Mouse (Mus musculus) cerebellum, adult 11 months (tissue): ENCODE measurements at regions not wholly inside any gene's neighbourhood (a gene's known extent, or its start where the extent isn't known, plus 50 kb on each side); places are given as distances from the start of the nearest gene placed in this dataset.

Experiments
- DNase-seq: peaks from one replicate; pipeline ENCODE4 v3.0.0; 2022

DNA sequence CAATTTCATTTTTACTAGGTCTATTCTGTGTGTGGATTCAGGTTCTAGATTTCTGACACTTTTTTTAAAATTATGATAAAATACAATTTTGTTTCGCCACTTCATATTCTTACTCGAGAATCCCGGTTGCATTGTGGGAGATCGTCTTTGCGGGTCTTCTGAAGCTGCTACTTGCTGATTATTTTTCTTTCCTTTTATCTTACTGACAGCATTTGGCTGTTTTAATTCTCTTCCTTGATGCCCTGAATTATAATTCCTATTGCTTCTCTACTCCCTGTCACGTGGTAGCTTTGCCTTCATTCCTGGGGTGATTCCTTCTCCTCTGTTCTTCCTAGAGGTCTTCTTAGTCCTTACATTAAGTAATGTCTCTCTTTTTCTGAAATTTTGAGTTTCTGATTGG lies 193.8 kb upstream of the Tent5a start:
- no peak for DNase-seq

DNA sequence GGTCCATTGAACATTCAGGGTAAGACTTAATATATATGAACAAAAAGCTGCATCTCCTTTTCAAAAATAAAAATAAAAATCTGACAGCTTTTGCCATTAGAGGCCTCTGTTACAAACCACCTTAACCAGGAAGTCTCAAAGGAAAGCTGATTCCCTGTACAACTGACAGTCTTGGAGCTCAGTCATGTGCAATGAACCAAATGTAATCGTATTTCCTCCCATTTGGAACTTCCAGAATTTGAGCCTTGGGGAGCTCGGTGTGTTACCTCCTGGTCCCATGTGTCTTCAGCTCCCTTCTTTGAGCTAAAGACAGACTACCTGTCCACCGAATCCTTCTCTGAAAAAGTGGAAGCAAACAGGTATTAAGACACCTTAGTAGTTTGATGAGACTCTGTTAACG lies 171.9 kb upstream of the Tent5a start:
- DNase-seq, result no peak

DNA sequence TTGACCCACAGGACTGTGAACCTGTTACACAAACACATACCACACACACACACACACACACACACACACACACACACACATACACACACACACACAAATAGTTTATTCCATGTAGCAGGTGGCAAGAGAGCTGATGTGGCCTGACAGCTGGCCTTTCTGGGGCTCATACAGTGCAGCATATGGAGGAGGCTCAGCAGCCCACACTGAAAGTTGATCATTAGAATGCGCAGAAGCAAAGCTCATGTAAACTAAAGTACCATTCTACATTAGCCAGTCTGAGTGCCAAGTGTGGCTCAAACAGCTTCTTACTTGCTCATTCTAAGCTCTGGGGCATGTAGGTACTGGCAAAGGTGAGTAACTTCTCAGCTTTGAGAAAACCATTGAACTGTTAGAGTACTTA lies 170.2 kb upstream of the Tent5a start:
- no peak for DNase-seq

DNA sequence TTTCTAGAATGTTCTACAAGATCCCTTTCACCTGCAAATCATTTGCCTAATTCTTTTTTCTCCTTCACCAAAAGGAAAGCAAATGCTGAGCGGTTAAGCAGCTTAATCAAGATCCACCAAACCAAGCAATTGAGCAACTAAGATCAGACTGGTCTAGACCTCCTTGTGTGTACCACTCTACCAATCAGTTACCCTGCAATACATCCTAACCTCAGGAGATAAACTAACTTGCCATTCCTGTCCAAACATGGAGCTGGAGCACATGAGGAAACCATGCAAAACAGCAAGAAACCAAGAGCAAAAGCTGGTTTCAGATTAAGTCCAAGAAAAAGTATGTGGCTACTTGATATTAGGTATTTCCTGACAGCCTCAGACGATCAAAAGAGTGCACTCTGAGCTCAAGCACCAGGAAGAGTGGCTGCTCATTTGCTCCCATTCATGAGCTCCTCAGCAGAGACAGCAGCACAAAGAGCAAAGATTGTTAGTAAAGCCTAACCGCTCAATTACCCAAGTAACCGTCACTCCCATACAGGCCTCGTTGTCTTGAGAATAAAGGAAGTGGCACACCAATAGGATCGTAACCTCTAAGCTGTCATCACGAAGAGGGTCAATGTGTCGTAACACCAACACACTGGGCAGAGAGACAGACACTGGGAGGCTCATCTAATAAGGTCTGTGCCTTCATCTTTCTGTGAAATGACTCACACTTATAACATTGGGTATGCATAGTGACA lies 169.5 kb upstream of the Tent5a start:
- DNase-seq, result no peak

DNA sequence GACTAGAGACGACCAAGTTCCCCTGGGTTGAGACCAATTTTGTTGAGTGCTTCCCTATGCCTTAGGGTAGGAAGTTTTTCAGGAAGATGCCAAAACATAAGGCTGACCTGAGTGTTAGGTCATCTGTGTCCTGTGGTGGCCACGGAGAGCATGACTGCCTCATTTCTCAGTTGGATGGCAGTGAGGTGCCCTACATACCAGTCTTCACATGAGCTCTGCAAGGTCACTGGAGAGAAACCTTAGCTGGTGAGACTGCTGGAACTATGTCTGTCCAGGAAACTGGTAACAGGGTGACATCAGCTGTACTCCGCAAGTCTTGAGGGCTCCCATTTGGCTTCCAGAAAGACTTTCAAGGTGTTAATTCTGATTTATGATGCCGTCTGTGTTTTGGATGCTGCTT lies 167.9 kb upstream of the Tent5a start:
- no peak for DNase-seq

DNA sequence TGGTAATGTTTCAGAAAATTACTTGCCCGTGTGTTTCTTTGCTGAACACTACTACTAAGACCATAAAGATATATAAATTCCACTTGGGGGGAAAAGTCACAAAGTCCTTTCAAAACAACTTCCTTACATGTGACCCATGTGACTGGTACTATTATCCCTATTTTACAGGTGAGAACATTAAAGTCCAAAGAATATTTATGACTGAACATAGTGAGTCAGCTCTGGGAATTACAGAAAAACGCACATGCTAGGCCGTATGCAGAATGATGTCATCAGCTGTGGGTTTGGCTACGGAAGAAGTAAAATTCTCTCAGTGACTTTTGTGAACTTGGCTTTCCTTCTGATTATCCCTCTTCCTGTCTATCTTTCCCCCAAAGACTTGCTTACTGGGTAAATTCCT lies 166.6 kb upstream of the Tent5a start:
- no peak for DNase-seq

DNA sequence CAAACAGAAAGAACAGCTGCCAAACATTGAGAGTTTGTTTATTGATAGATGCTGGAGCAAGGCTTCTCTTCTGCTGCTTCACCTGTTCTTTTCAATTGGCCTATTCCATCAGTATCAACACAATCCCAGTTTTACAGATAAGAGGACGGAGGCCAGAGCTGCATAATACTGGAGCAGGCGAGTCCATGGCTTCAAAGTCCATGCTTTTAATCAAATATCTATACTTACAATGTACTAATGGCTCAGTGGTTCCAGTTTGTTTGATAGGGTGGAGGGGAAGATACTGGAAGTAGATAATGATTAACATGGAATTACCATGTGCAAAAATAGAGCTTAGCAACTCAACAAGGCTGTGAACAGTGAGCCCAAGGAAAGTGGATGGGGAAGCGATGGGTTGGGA lies 163.2 kb upstream of the Tent5a start:
- DNase-seq, result no peak

DNA sequence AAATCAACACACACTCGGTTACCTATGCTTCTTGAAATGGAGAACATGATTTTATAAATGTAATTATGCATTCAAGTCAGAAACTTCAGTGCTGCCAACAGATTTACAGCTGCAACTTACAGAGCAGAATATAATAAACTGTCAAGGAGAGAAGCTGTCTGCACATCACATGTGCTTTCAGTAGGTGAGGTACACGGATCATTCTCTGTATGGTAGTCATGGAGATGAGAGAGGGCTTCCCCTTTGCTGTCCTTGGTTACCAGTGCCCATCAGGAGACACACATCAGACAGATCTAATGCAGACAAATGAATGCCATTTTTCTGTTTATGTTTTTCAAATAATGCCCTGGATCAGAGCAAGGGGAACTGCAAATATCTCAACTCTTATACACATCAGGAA lies 160.8 kb upstream of the Tent5a start:
- no peak for DNase-seq

DNA sequence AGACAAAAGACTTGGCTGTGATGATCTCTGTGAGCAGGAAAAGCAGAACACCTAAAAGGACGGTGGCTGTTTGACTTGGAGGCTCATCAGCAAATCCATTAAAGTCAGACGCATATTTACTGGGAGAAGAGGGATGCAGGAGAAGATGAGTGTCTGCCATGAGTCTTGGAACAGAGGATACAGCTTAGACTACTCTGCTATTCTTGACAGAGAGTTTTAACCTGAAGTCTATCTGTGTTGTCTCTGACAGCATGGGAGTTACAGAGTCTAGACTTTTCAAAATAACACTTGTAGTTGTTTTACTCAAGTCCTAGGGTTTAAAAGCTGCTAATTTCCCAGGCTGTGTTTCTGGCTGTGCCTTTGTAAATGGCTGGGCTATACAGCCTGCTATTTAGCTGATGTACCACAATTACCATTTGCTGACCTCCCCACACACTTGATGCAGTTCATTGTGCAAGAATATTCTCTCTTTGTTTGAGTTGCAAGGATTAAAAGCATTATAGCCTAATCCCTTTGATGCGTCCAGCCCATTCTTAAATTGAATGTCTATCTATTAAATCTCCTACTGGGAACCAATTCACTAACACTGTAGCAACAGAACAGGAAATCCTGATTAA lies 160.0 kb upstream of the Tent5a start:
- DNase-seq, result no peak

DNA sequence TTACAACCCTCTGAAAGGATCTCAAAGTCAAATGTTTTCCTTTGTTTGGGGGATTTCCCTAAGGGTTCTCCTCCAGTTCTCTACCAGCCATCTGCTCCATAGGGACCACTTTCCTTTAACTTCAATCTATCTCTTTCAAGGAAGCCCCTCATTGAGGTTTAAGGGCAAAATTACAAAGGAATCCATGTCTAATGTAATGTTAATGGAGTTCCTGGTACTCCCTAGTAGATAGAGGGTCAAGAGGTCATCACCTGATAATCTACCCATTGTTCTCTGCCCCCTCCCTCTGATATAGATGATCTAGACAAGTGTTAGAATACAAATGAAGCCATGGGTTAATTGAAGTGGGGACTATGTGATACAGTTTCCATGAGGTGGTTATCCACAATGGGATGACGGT lies 158.6 kb upstream of the Tent5a start:
- DNase-seq, result no peak

DNA sequence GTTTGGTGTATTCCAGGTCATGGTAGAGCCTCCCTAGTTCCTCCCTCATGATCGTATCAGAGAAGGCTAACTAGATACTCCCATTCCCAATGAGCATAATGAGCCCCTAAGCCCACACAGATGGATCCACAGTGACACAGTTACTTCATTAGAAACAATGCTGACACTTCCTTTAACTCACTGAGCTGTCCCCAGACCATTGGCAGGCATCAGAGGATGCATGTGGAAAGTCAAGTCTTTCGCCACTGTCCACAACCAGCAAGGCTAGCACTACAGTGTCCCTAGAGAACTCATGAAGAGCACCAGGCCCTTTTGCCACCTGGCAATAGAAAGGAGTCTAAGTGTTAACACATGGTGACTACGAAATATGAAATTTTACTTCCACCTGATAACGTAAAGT lies 156.1 kb upstream of the Tent5a start:
- DNase-seq, result no peak

DNA sequence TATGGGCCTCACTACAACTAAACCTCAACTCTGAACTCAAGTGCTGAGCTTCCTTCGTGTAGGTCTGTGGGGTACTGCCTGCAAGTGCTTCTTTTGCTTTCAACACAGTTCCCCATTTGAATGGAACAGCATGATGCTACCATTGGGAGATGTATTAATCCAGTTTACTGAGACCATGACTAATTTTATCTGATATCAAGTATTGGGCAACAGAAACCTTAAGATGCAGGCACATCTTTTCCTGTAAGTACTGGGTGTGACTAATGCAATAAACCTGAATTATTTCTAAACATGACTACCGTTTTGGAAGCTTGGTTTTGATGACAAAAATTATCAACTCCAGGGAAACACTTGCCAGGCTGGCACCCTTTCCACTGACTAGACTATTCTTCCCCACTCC lies 153.4 kb upstream of the Tent5a start:
- DNase-seq, result no peak

DNA sequence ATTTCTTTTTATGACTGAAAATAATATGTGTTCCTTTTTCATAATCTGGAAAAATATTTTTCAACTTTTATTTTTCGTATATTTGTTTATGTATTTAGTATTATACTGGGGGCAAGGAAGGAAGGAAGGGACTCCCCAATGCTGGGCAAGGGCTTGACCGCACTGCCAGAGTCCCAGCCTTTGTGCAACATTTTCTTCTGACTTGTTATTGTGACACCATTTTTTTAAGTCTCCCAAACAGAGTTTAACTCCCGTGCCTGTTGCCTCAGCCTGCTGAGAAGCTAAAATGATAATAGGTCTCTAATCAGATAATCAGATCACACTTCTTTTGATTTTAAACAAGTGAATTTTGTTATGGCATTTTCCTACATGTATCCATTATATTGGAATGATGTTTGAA lies 148.1 kb upstream of the Tent5a start:
- no peak for DNase-seq

DNA sequence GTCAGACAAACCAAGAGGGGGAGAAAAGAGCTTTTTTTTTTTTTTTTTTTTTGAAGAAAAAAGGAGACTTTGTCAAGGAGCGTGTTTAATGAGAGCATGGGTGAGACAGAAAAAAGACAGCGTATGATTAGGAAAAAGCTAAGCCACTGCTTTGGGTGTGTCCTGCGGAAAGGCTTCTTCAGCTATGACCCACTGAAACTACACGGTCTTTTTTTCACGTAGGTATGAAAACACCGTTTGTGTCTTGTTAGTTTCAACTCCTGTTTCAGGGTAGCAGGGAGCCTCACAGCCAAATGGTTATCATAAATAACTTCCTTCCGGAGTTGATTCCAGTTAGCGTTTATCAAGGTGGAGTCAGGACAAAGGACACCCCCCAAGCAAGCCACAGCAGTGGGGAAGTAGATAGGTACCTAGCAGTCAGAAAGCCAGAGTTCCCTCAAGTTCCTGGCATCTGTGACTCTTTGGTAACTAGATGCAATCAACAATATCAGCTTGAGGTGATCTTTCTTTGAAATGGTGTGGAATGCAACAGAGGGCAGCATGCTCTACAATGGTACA lies 143.2 kb upstream of the Tent5a start:
- DNase-seq, result no peak

DNA sequence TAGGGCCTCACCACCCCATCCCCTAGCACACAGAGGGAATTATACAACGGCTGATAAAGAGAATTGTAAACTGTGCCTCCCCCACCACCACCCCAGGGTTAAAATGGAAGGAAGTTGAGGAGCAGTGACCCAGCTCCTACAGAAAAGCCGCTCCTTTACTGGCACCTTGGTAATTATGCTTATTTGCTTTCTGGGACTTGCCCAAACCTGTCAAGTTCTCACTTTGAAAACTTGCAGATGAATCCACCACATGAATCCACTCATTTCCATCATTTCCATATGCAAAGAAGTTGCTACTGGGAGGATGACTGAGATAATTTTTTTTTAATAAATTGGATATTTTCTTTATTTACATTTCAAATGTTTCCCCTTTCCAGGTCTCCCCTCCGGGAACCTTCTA lies 142.1 kb upstream of the Tent5a start:
- DNase-seq, result no peak

DNA sequence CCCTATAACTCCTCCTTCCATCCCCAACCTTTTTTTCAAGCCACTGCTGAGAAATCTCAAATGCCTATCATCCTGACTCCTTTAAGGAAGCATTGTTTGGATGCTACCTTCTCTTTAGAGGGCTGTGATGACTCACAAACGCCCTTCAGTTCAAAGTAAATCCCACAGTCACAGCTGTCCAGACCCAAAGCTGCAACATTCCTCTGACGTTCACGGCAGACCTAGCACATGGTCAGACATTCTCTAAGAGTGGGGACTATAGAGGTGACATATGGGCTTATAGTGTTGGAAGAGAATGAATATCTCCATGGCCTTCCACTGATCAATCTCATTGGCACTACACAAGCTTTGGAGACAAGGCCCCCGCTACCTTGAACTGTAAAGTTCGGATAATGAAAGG lies 139.5 kb upstream of the Tent5a start:
- DNase-seq, result no peak

DNA sequence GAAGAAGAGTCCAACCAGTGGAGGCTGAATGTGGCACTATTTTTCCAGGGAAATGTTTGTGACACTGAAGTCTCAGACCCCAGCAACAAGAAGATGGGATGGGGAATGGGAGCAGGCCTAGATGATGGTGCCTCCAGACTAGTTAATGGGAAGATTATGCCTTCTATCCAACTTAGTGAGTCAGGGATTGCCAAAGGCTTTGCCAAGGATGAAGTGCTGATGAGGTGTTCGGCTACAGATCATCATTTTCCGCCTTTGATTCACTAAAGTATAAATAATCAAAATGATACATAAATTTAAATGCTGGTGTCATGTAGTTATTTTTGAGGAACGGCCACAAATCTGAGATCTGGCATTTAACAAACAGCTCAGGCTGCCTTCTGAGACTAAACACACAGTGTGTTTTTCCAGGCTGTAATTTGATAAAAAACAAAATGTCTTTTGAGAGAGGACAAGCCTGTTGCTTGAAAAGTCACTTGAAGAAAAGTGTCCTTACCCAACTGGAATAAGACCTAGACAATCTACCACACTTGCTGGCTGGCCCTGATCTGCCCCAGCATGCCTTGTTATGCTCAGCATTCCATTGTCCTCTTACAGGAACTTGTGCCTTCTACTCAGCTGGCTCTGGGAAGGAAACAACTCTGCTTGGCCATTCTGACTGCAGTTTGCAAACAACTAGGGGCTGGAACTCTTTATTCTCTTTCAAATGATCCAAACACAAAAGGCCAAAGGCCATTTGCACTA lies 132.1 kb upstream of the Tent5a start:
- no peak for DNase-seq

DNA sequence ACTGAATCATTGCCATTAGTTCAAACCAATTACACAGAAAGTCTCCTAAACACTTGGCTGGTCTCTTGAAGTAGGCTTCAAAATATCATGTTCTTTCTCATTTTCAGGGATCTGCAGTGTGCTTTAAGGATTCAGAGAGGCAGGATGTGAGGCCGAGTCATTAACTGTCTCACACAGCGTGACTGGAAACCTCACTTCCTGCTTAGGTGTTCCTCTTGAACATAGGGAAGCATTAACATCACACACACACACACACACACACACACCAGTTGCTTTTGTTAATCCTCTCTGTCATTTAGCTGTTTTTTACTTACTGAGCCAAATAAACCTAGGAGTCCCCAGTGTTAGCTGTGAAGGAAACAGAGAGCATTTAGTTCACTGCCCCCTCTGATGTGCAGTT lies 131.2 kb upstream of the Tent5a start:
- DNase-seq, result no peak

DNA sequence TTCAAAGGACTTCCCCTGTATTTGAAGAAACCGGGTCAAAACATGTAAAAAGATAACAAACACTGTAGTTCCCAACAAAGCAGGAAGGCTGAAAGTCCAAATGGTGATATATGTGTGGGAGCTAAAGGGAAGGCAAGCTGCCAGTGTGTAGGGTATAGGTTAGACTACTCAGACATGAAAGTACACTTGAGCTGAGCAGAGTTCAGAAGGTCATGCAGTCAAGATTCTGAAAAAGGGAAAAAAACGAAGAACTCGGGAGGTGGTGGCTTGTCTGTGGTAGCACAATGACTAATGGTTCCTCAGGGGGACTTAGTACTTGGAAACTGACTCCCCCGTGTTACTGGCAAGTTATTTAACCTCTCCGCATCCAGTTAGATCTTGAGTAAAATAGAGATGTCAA lies 130.3 kb upstream of the Tent5a start:
- DNase-seq, result no peak

DNA sequence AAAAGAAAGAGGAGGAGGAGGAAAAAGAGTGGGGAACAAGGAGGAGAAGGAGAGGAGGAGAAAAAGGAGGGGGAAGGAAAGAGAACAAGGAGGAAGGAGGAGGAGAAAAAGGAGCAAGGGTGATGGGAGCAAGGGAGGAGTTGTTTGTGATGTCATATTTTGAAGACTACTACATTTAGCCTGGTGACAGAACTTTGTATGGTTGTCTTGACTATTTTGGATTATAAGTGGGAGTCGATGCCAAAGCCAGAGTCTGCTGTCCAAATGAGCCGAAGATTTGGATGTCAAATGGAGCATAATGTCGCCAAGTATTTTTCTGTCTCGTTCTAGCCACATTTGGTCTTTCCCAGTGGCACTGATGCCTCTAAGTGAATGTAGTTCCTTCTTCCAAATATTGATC lies 128.2 kb upstream of the Tent5a start:
- DNase-seq, result no peak

DNA sequence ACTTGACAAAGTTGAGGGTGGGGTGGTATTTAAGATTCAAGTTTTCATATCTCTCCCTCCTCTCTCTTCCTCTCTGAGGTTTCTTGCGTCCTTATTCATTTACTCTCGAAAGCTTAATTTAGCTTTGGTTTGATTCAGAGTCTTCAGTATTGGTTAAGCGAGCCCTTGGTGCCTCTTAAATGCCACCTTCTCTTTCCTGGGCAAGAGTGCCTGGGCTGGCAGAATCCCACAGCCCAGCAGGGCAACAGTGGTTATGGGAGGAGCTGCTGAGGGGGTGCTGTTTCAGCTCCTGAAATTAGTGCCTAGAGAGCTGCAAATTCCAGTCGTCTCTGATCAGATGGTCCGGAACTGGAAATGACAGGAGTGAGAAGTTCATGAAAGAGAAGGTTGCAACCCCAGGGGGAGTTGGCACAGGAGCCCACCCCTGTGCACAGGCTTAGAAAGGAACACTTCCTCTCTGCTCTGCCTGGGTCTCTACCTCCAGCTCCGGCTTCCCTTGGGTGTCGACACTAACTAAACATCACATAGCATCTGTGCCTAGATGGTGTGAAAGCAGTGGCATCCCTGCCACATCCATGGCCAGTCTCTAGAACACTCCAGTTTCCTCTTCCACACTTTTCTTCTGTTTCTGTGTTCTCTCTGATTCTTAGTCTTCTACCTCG lies 125.2 kb upstream of the Tent5a start:
- no peak for DNase-seq

DNA sequence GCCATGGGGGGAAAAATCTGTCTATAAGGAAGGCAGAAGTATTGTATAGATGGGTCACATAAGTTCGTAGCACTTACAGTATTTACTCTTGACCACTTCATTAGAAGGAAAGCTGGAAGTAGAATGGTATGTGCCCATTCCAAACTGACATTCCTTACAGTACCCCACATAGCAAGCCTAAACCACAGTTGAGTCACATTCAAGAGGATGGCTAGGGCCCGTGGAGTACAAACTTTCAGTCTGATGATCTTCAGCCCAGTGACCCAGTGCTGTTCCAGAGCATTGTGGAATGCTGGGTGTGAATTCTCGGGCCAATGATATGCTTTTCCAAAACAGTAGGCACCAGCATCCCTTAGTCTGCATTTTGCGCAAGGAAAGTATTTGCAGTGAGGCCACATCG lies 124.2 kb upstream of the Tent5a start:
- DNase-seq, result no peak

DNA sequence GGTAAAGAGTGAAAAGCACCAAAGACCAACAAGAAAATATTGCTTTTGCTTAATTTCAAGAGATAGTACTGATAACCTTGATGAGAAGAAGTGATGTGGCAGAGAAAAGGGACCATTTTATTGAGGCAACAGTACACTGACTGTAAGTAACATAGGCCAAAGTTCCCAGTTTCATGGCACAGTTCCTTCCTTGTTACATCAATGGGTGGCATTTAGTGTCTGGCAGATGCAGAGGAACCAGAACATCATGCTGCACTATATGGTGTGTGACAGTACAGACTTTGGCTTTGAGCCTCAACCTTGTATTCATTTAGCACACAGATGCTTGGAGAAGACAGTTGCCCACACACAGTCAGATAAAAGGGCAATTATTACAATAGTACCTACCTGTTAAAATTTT lies 123.7 kb upstream of the Tent5a start:
- DNase-seq, result no peak

DNA sequence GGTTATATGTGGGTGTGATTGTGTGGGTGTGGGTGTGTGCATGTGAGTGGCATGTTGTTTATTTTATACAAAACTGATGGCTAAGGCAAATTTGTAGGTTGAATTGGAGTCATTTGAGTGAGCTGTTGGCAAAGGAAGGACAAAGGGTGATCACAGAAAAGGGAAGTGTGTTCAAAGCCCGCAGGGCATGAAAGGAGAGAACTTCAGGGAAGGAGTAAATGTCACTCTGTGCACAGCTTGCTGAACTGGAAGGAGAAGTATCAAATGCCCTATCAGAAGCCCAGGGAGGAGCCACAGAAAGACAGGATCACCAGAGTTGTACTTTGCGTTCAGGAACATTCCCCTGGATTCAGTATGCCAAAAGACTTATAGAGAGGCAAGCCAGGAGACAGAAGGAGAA lies 122.3 kb upstream of the Tent5a start:
- no peak for DNase-seq
